Mouse (Mus musculus) embryonic stem cell, embryonic (primary cell): ENCODE results near the gene Ttl.

ENCODE experiments used
- CTCF ChIA-PET, 4 experiments: fragments of 300-600 bp in 2 of 4; fragments of 350-600 bp in 2 of 4; sonication (Branson Sonifier 250); formaldehyde crosslinking; loops; one replicate each; lab custom pipeline; 2022; ENCODE audit warnings: inconsistent platforms in 2 of 4; lab: Charles Lee
- POLR2A ChIA-PET, 4 experiments: fragments of 300-600 bp in 2 of 4; fragments of 350-600 bp in 2 of 4; sonication (Branson Sonifier 250); formaldehyde crosslinking; loops; one replicate each; lab custom pipeline; 2022; ENCODE audit warnings: antibody characterized with exemption in 4 of 4, inconsistent platforms in 1 of 4; lab: Charles Lee

The Ttl gene

GRCm38 (mm10) chr2:129116368-129116739, 50.6 kb downstream of the Ttl start:
- CTCF ChIA-PET = interaction anchor here in 1 of 4 experiments (1.3 kb wide), 1 partner anchor 142 kb away, joined by 5 read pairs; no protein-coding TSS in a partner anchor
- POLR2A ChIA-PET = interaction anchor here (0.7 to 25.6 kb wide), 8 partner anchors 6 to 128 kb away, joined by 3 to 468 read pairs (median 4); partner anchors contain the start of genes Chchd5 (in 3 of the 4) and Polr1b (in 1 of the 4)

- CTCF ChIA-PET = interaction anchor here in 3 of 4 experiments (0.6 to 1.6 kb wide), 4 partner anchors 52 to 291 kb away, joined by 3 to 7 read pairs (median 5); partner anchors contain the start of gene Ttl (in 1 of the 3)
- POLR2A ChIA-PET = interaction anchor here in 2 of 4 experiments (0.8 to 25.6 kb wide), 11 partner anchors 5 to 140 kb away, joined by 3 to 468 read pairs (median 4); partner anchors contain the start of genes Chchd5 (in 2 of the 2), Polr1b (in 1 of the 2) and Slc20a1 (in 1 of the 2)
Measured at GRCm38 (mm10) chr2:129118061-129118460, 52.3 kb downstream of the Ttl start.

DNA sequence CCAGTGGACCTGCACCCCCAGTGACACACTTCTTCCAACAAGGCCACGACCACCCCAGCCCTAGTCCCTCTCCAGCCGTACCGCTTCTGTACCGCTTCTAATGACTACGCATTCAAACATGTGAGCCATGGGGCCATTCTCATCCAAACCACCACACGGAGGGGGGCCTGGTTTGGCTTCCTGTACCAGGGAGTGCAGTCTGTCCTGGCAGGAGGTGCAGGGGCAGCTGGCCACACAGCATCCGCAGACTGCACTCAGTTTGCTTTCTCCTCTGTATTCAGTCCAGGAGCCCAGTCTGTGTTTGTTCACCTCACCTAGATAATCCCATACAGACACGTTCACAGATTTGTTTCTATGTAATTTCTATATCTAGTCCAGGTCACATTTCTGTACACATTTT, 56.2 kb downstream of the Ttl start:
- ChIA-PET CTCF (interaction anchor here in 1 of 4 experiments (1.5 kb wide), 1 partner anchor 137 kb away, joined by 3 read pairs; no protein-coding TSS in a partner anchor), POLR2A (interaction anchor here in 2 of 4 experiments (0.7 to 23.7 kb wide), 7 partner anchors 13 to 156 kb away, joined by 3 to 468 read pairs (median 3); partner anchors contain the start of genes Slc20a1 (in 2 of the 2) and Polr1b (in 1 of the 2))

GRCm38 (mm10) chr2:129129412-129129929, 63.7 kb downstream of the Ttl start, which contains the start of gene Chchd5:
Gene Chchd5 (plus strand): TSS chr2:129129700.
- CTCF ChIA-PET = interaction anchor here in 3 of 4 experiments (0.5 to 2.2 kb wide), 4 partner anchors 52 to 277 kb away, joined by 3 to 10 read pairs (median 6); no protein-coding TSS in a partner anchor
- POLR2A ChIA-PET = interaction anchor here (0.6 to 23.7 kb wide), 67 partner anchors 9 to 458 kb away, joined by 3 to 468 read pairs (median 5); partner anchors contain the start of genes Polr1b (in 4 of the 4), Slc20a1 (in 3 of the 4), Ttl (in 3 of the 4) and Ckap2l (in 1 of the 4)

- POLR2A ChIA-PET = interaction anchor here (0.6 to 23.7 kb wide), 66 partner anchors 9 to 458 kb away, joined by 3 to 468 read pairs (median 4); partner anchors contain the start of genes Polr1b (in 3 of the 4), Slc20a1 (in 3 of the 4), Ttl (in 3 of the 4) and Ckap2l (in 1 of the 4)
- CTCF ChIA-PET = interaction anchor here in 2 of 4 experiments (0.6 to 2.2 kb wide), 3 partner anchors 52 to 276 kb away, joined by 3 to 9 read pairs (median 4); no protein-coding TSS in a partner anchor
Measured at GRCm38 (mm10) chr2:129129987-129130545, 64.3 kb downstream of the Ttl start.

DNA sequence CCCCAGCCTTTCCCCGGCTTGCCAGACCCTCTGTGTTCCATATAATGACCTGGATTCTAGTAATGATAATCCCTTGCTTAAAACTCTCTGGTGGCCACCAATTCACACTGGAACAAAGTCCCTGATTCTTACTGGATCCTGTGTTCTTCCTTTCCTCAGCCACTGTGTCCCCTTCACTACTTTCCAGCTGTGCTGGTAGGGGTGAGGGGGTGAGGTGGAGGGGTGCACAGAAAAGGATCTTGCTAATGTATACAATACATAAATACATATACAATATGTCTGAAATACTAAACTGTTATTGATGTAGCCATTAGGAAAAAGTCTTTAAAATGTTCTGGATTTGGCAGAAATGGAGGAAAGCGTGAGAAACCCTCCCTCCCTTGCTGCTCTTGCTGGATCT, 65.0 kb downstream of the Ttl start:
- ChIA-PET CTCF (interaction anchor here in 1 of 4 experiments (1.4 kb wide), 1 partner anchor 128 kb away, joined by 5 read pairs; no protein-coding TSS in a partner anchor), POLR2A (interaction anchor here (0.9 to 23.7 kb wide), 21 partner anchors 8 to 313 kb away, joined by 3 to 468 read pairs (median 4); partner anchors contain the start of genes Slc20a1 (in 3 of the 4), Polr1b (in 1 of the 4) and Tmem87b (in 1 of the 4))

- ChIA-PET CTCF (interaction anchor here in 2 of 4 experiments (0.6 to 1.0 kb wide), 3 partner anchors 31 to 49 kb away, joined by 3 to 10 read pairs (median 3); partner anchors contain the start of gene Polr1b (in 1 of the 2)), POLR2A (interaction anchor here in 3 of 4 experiments (0.7 to 23.7 kb wide), 14 partner anchors 11 to 126 kb away, joined by 3 to 468 read pairs (median 4); partner anchors contain the start of genes Polr1b (in 1 of the 3) and Slc20a1 (in 1 of the 3))
Measured at GRCm38 (mm10) chr2:129132231-129132630, 66.5 kb downstream of the Ttl start.

- ChIA-PET CTCF (interaction anchor here in 1 of 4 experiments (0.6 to 1.0 kb wide), 2 partner anchors 32 to 48 kb away, joined by 3 to 10 read pairs; partner anchors contain the start of gene Polr1b), POLR2A (interaction anchor here in 3 of 4 experiments (0.6 to 23.7 kb wide), 12 partner anchors 10 to 164 kb away, joined by 3 to 468 read pairs (median 3); partner anchors contain the start of genes Ckap2l (in 1 of the 3), Polr1b (in 1 of the 3) and Slc20a1 (in 1 of the 3))
Measured at GRCm38 (mm10) chr2:129133006-129133805, 67.5 kb downstream of the Ttl start.

DNA sequence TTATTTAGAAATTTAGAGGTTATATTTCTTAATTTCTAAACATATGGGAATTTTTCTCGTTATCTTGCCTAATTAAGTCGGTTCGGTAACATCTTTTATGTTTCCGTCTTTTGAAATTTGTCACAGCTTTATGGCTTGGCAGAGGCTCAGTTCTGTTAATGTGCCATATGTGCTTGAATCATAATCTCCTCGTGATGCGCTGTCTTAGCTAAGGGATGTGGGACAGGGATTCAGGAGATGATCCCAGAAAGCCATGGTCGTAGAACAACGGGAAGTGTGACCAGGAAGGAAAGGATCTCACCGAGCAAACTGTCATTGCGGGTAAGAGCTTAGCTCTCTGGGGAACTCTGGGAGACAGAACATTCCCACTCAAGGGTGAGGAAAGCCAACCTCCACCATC, 74.2 kb downstream of the Ttl start:
- ChIA-PET CTCF (interaction anchor here in 1 of 4 experiments (0.8 kb wide), 1 partner anchor 258 kb away, joined by 3 read pairs; no protein-coding TSS in a partner anchor), POLR2A (interaction anchor here in 3 of 4 experiments (0.7 to 3.8 kb wide), 9 partner anchors 11 to 114 kb away, joined by 3 to 22 read pairs (median 4); partner anchors contain the start of gene Chchd5 (in 2 of the 3))
